Mouse (Mus musculus): ENCODE results near the gene Brms1l. TPM values are rescaled to one million over a fixed set of nuclear protein-coding genes. Genes with fewer than 3 reads are reported as not detected.
"Not testable (repeated sequence)": the region's sequence is repeated elsewhere in the genome, so short reads cannot be mapped to it uniquely, and the experiment has no call there.

The Brms1l gene
- polyA plus RNA-seq (2015; fragmentation: Nextera tagmentation; extraction: Ambion mirVana), result 15.5 TPM in 2 replicates

DNA sequence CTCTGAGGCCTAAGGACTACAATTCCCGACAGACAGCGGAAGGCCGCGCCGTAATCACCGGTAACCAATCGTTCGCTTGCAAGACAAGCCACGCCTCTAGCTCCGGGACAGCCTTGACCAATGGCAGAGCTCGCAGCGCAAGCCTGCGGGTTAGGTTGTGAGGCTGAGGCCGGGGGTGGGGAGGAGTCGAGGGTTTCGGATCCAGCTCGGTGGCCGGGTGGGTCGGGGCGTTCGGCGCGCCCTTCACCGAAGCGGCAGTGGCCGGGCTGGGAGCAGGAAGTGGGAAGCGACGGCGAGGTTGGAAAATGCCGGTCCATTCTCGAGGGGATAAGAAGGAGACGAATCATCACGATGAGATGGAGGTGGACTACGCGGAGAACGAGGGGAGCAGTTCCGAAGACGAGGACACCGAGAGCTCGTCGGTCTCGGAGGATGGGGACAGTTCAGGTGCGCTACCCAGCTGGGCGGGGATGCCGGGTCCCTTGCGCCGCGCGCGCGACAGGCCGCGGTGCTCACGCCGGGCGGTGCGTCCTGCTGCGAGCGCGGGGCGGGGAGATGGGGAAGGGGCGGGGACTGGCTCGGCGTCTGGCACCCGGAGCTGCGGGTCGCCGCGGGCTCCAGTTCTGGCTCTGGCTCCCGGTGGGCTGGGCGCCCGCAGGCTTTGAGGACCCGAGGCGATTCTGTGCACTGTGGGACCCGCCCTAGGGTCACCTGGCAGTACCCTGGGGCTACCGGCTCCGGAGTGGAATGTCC lies at the start of gene Brms1l:
Gene Brms1l, plus strand, starts transcription at position 126 of the 753 bp plus-strand sequence.
- Histone ChIP-seq H3K36me3 (ENCODE audit: control insufficient read depth, insufficient read depth, low read length) (no peaks in the 10 kb centered on the region), H3K4me1 (replicated peaks; ENCODE audit: control insufficient read depth, insufficient read depth) (no peaks in the 10 kb centered on the region; the same call in 1 of the 2 replicates), H3K4me2 (replicated peaks; ENCODE audit: low read depth) (peak within 1 kb of the TSS; percentile 79), H3K9me3 (ENCODE audit: control insufficient read depth, low read length) (no peaks in the 10 kb centered on the region), H3K9ac (ENCODE audit: low read length) (peak within 1 kb of the TSS; percentile 77), H3K4me3 (ENCODE audit: low read depth, low read length) (peak within 1 kb of the TSS; percentile 89), H3K27me3 (ENCODE audit: control insufficient read depth, insufficient read depth, low read length) (no peaks in the 10 kb centered on the region), H3K27ac (replicated peaks) (peak within 1 kb of the TSS; percentile 91)
- TF ChIP-seq EP300 (optimal IDR thresholded peaks at IDR 0.05), result no peak
- TF ChIP-seq CTCF (IDR thresholded peaks at IDR 0.05; ENCODE audit: low read depth), result no peak
- DNase-seq (ENCODE audit: low spot score), result peak; percentile 97
- peak; percentile 100 for ATAC-seq (ENCODE audit: low FRiP score, low TSS enrichment)
- 1% methylated on average over 63 of the region's 77 CpGs for WGBS

DNA sequence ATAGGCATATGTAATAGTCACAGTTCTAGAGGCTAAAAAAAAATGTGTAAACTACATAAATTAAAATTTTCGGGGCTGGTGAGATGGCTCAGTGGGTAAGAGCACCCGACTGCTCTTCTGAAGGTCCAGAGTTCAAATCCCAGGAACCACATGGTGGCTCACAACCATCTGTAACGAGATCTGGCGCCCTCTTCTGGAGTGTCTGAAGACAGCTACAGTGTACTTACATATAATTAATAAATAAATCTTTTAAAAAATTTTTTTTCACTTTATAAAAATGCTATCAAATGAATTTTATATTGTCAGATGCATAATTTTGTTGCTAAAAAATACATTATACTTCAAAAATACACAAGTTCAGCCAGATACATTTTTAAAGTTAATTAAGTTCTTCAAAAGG lies 41.6 kb upstream of the Brms1l start:
- not testable (repeated sequence) for ATAC-seq (ENCODE audit: low FRiP score, low TSS enrichment); H3K36me3 ChIP-seq (ENCODE audit: control insufficient read depth, insufficient read depth, low read length); H3K4me3 ChIP-seq (ENCODE audit: low read depth, low read length); H3K9ac ChIP-seq (ENCODE audit: low read length); H3K9me3 ChIP-seq (ENCODE audit: control insufficient read depth, low read length); H3K27me3 ChIP-seq (ENCODE audit: control insufficient read depth, insufficient read depth, low read length); DNase-seq (ENCODE audit: low spot score); H3K4me1 ChIP-seq (replicated peaks; ENCODE audit: control insufficient read depth, insufficient read depth); H3K27ac ChIP-seq (replicated peaks); H3K4me2 ChIP-seq (replicated peaks; ENCODE audit: low read depth)
- TF ChIP-seq CTCF (IDR thresholded peaks at IDR 0.05; ENCODE audit: low read depth), result peak; percentile 18; the same call in 1 of the 2 replicates
- WGBS, result 82% methylated on average over 4 of the region's 4 CpGs

DNA sequence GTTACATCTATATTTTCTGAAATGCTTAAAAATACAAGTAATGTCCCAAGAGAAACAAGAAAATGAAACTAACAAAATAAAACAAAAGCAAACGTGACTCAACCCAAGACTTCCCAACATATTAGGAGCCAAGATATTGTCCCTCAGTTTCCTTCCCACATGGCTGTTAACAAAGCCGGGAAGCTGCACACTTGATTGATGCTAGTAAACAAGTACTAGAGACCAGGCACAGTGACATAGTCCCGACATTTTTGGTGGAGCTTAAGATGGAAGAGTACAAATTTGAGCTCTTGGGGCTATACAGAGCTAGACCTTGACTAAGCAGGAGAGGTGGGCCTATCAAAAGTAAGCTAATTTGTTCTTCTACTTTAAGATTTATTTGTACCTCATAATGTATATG lies 39.0 kb upstream of the Brms1l start:
- Histone ChIP-seq H3K9me3 (ENCODE audit: control insufficient read depth, low read length) (no peaks in the 10 kb centered on the region), H3K27me3 (ENCODE audit: control insufficient read depth, insufficient read depth, low read length) (no peaks in the 10 kb centered on the region), H3K9ac (ENCODE audit: low read length) (no peak overlapping the region), H3K27ac (replicated peaks) (no peak overlapping the region), H3K4me2 (replicated peaks; ENCODE audit: low read depth) (no peak overlapping the region), H3K36me3 (ENCODE audit: control insufficient read depth, insufficient read depth, low read length) (no peaks in the 10 kb centered on the region), H3K4me1 (replicated peaks; ENCODE audit: control insufficient read depth, insufficient read depth) (no peaks in the 10 kb centered on the region), H3K4me3 (ENCODE audit: low read depth, low read length) (no peak overlapping the region)
- DNase-seq (ENCODE audit: low spot score) (no peak), ATAC-seq (ENCODE audit: low FRiP score, low TSS enrichment) (no peak)
- no peak for TF ChIP-seq EP300 (optimal IDR thresholded peaks at IDR 0.05)
- TF ChIP-seq CTCF (IDR thresholded peaks at IDR 0.05; ENCODE audit: low read depth), result no peak
- 75% methylated on average over 3 of the region's 3 CpGs for WGBS

DNA sequence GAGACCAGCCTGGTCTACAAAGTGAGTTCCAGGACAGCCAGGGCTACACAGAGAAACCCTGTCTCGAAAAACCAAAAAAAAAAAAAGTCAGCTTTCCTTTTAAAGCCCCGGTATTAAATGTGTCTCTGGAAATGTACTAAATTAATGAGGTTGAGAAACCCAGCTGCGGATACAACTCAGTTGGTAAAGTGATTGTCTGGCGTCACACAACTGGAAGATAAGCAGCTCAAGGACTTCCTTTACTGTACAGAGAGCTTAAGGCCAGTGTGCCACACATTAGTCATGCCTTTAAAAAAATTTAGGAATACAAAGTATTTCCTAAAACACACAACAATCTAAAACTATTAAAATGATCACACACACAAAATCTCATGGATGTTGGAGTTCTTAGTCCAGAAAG lies 37.4 kb upstream of the Brms1l start:
- WGBS, result 85% methylated on average over 4 of the region's 4 CpGs
- H3K4me2 ChIP-seq (replicated peaks; ENCODE audit: low read depth), result no peak overlapping the region
- no peak for ATAC-seq (ENCODE audit: low FRiP score, low TSS enrichment)
- no peak overlapping the region for H3K4me3 ChIP-seq (ENCODE audit: low read depth, low read length)
- H3K27ac ChIP-seq (replicated peaks), result no peak overlapping the region
- no peaks in the 10 kb centered on the region for H3K9me3 ChIP-seq (ENCODE audit: control insufficient read depth, low read length)
- no peaks in the 10 kb centered on the region for H3K36me3 ChIP-seq (ENCODE audit: control insufficient read depth, insufficient read depth, low read length)
- no peak overlapping the region for H3K9ac ChIP-seq (ENCODE audit: low read length)
- DNase-seq (ENCODE audit: low spot score), result no peak
- H3K4me1 ChIP-seq (replicated peaks; ENCODE audit: control insufficient read depth, insufficient read depth), result no peaks in the 10 kb centered on the region
- TF ChIP-seq CTCF (IDR thresholded peaks at IDR 0.05; ENCODE audit: low read depth) (no peak), EP300 (optimal IDR thresholded peaks at IDR 0.05) (no peak)
- H3K27me3 ChIP-seq (ENCODE audit: control insufficient read depth, insufficient read depth, low read length), result no peaks in the 10 kb centered on the region

DNA sequence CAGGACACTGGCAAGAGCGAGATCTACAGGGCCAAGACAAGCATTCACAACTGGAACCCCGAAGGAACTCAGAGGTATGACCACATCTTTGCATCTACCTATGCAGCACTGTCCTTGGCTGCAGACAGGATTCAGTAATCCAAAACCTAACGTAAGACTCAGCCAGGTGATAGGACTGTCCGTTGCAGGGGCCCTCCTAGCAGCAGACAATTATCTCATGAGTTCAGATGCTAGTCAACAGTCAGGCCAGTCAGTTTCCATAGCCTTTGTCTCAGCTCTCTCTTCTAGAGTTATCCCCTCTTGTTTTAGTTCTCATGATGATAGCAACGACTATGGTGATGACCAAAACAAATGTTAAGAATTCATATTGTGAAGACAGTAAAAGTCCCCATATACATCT lies 36.0 kb upstream of the Brms1l start:
- Histone ChIP-seq H3K36me3 (ENCODE audit: control insufficient read depth, insufficient read depth, low read length) (no peaks in the 10 kb centered on the region), H3K4me1 (replicated peaks; ENCODE audit: control insufficient read depth, insufficient read depth) (no peaks in the 10 kb centered on the region), H3K27ac (replicated peaks) (no peak overlapping the region), H3K9me3 (ENCODE audit: control insufficient read depth, low read length) (no peaks in the 10 kb centered on the region), H3K27me3 (ENCODE audit: control insufficient read depth, insufficient read depth, low read length) (no peaks in the 10 kb centered on the region), H3K4me3 (ENCODE audit: low read depth, low read length) (no peak overlapping the region), H3K9ac (ENCODE audit: low read length) (no peak overlapping the region), H3K4me2 (replicated peaks; ENCODE audit: low read depth) (no peak overlapping the region)
- 84% methylated on average over 5 of the region's 5 CpGs for WGBS
- no peak for TF ChIP-seq CTCF (IDR thresholded peaks at IDR 0.05; ENCODE audit: low read depth)
- TF ChIP-seq EP300 (optimal IDR thresholded peaks at IDR 0.05), result no peak
- DNase-seq (ENCODE audit: low spot score) (no peak), ATAC-seq (ENCODE audit: low FRiP score, low TSS enrichment) (no peak)

DNA sequence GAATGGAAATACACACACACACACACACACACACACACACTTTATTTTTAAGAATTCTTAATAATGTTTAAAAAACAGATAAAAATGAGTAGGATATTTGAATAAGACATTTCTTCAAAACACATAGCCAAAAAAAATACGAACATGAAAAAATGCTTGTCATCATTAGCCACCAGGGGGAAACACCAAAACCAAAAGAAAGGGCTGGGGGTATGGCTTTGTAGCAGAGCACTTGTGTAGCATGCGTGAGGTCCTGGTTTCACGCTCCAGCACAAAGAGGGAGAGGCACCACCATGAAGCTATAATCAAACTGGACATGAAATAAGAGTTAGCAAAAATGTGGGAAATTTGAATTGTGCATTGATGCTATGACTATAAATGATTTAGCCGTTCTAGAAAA lies 35.0 kb upstream of the Brms1l start:
- H3K4me3 ChIP-seq (ENCODE audit: low read depth, low read length), result no peak overlapping the region
- no peaks in the 10 kb centered on the region for H3K9me3 ChIP-seq (ENCODE audit: control insufficient read depth, low read length)
- H3K4me1 ChIP-seq (replicated peaks; ENCODE audit: control insufficient read depth, insufficient read depth), result no peaks in the 10 kb centered on the region
- no peak overlapping the region for H3K4me2 ChIP-seq (replicated peaks; ENCODE audit: low read depth)
- no peak overlapping the region for H3K9ac ChIP-seq (ENCODE audit: low read length)
- no peaks in the 10 kb centered on the region for H3K27me3 ChIP-seq (ENCODE audit: control insufficient read depth, insufficient read depth, low read length)
- no peaks in the 10 kb centered on the region for H3K36me3 ChIP-seq (ENCODE audit: control insufficient read depth, insufficient read depth, low read length)
- DNase-seq (ENCODE audit: low spot score) (no peak), ATAC-seq (ENCODE audit: low FRiP score, low TSS enrichment) (no peak)
- TF ChIP-seq EP300 (optimal IDR thresholded peaks at IDR 0.05) (no peak), CTCF (IDR thresholded peaks at IDR 0.05; ENCODE audit: low read depth) (peak; percentile 14; the same call in 1 of the 2 replicates)
- H3K27ac ChIP-seq (replicated peaks), result no peak overlapping the region
- WGBS, result 90% methylated on average over 4 of the region's 4 CpGs
